Mouse (Mus musculus): ENCODE measurements around the gene Khk.
A peak's percentile ranks its signal among the peaks of the same experiment; 100 is the strongest.
"Not testable (repeated sequence)": the region's sequence is repeated elsewhere in the genome, so short reads cannot be mapped to it uniquely, and the experiment has no call there.

Khk gene

GRCm38 (mm10) chr5:30921256-30922033 lies at the start of gene Khk:
Gene Khk (plus strand): TSS chr5:30921431.
- DNase-seq (ENCODE audit: low spot score) = peak; percentile 95

DNA sequence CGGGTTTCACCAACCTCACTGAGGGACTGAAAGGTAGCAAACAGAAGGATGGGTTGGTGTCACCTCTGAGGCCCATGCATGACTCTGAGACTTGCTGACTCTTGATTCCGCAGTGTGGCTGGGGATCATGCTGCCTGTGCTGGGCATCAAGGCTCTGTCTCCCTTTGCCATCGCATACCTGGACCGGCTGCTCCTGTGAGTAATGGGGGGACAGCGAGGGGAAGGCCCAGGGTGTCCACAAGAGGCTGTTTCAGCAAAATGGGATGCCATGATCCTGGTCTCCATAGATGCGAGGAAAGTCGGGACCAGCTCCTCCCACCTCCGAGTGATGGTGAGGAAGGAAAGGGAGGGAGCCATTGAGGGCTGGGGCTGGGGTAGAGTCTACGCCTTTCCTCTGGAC lies 48.7 kb upstream of the Khk start:
- no peak for DNase-seq (ENCODE audit: low spot score)

- no peak for DNase-seq (ENCODE audit: low spot score)
These were observed 46.9 kb upstream of the Khk start for GRCm38 (mm10) chr5:30874365-30874764.

GRCm38 (mm10) chr5:30878616-30879015 lies 42.6 kb upstream of the Khk start:
- DNase-seq (ENCODE audit: low spot score) = no peak

GRCm38 (mm10) chr5:30879347-30879943 lies 41.8 kb upstream of the Khk start:
- DNase-seq (ENCODE audit: low spot score) = no peak

DNA sequence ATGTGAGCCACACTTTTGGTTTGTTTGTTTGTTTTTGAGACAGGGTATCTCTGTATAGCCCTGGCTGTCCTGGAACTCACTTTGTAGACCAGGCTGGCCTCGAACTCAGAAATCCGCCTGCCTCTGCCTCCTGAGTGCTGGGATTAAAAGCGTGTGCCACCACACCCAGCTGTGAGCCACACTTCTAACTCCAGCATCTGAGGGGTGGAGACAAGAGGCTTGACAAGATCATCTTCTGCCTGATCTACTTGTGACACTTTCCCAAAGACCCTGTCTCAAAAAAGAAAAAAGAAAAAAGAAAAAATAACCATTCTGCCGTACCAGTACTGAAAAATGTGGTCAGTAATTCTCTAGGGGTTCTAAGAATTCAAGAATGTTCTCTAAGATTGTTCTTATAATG lies 39.4 kb upstream of the Khk start:
- DNase-seq (ENCODE audit: low spot score) = not testable (repeated sequence)

- no peak for DNase-seq (ENCODE audit: low spot score)
These were observed 35.0 kb upstream of the Khk start for GRCm38 (mm10) chr5:30886209-30886608.

DNA sequence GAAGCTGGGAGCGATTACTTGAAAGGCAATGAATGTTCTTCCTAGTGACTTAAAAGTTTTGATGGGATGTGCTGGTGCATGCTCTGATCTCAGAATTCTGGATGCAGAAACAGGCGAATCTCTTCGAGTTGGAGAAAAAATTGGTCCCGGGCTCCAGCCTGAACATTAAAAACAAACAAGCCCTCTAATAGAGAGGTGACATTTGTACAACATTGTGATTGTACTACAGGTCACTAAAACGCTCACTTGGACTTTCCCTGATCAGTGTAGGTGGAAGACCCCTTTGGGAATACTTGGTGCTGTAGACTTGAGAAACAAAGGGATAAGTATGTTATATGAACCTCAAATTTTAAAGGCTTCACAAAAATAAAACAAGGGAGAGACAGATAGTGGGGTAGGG lies 34.5 kb upstream of the Khk start:
- DNase-seq (ENCODE audit: low spot score) = no peak

GRCm38 (mm10) chr5:30887331-30887761 lies 33.9 kb upstream of the Khk start:
- DNase-seq (ENCODE audit: low spot score) = peak; percentile 92

GRCm38 (mm10) chr5:30887858-30888336 lies 33.3 kb upstream of the Khk start:
- DNase-seq (ENCODE audit: low spot score) = peak; percentile 96

- peak; percentile 98 for DNase-seq (ENCODE audit: low spot score)
These were observed 32.7 kb upstream of the Khk start, which contains the start of gene Agbl5 for GRCm38 (mm10) chr5:30888337-30889087. Gene Agbl5 (plus strand): TSS chr5:30888694.

GRCm38 (mm10) chr5:30889088-30889754 lies 32.0 kb upstream of the Khk start:
- DNase-seq (ENCODE audit: low spot score) = peak; percentile 98

DNA sequence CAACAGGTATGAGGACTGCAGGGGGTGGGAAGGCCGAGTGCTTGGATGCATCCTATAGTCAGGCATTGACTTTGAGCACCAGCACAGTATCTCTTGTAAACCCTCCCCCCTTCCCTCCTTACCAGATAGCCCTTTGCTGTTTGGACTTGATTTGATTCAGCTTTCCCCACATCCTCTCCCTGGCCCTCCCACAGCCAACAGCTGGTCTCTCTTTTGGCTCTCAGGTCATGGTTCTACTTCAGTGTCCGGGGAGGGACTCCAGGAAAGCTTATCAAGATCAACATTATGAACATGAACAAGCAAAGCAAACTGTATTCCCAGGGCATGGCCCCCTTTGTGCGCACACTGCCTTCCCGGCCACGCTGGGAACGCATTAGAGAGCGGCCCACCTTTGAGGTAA lies 30.9 kb upstream of the Khk start:
- DNase-seq (ENCODE audit: low spot score) = no peak

DNA sequence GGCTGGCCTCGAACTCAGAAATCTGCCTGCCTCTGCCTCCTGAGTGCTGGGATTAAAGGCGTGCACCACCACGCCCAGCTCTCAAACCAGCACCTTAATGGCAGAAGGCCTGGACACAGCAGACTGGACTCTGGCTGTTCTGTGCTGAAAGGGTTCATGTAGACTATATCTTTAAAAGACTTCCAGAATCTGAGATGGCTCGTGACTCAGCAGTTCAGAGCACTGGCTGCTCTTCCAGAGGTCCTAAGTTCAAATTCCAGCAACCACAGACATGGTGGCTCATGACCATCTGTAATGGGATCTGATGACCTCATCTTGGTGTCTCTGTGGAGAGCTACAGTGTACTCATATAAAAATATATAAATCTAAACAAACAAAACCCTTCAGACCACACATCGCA lies 19.4 kb upstream of the Khk start:
- DNase-seq (ENCODE audit: low spot score) = peak; percentile 64

DNA sequence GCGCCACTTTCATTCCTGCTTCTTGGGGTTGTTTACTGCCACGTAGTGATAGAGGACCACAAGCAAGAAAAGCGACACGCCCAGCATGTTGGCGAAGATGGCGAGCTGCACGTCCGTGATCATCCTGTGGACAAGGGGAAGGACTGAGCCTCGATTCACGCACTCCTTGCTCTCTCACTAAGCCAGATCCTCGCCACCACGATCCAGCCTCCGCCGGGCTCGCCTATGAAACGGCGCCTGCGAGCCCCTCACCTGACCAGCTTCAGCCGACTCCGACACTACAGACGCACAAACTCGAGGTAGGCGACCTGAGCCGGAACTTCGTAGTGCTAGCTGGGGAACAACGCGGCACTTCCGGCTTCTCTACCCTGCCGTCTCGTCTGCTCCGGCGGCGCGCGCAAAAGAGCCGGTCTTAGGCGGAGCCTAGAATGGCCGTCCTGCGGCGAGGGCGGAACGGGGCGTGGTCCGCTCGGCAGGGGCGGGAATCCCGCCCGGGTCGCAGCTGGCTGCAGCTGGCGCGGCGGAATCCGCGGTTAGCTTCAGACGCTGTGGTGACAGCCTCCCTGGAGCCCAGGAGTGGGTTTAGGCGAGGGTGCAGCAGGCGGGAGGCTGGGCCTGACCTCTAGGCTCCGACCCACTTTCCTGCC lies 13.7 kb upstream of the Khk start, which contains the start of gene Ost4:
Ost4 (minus strand) TSS at position 376 of the 647 bp plus-strand sequence.
- DNase-seq (ENCODE audit: low spot score) = peak; percentile 98

GRCm38 (mm10) chr5:30908426-30909299 lies 12.6 kb upstream of the Khk start:
- peak; percentile 57 for DNase-seq (ENCODE audit: low spot score)

DNA sequence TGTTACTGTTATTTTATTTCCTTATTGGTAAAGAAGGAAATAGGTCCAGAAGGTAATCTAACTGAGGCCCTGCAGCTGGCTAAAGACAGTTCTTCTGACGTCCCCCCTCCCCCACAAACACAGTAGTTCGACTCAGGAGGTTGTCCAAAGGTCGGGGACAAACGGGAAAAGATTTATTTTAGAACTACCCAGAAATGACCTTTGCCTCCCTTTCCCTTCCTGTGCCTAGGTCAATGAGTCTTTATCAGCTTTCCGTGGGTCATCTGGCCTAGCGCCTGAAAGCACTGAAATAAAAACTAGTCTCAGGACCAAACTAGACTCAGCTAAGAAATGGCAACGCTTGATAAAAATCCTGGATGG lies 12.0 kb upstream of the Khk start:
- peak; percentile 85 for DNase-seq (ENCODE audit: low spot score)

- DNase-seq (ENCODE audit: low spot score) = no peak
These were observed 11.4 kb upstream of the Khk start for GRCm38 (mm10) chr5:30909863-30910262.

DNA sequence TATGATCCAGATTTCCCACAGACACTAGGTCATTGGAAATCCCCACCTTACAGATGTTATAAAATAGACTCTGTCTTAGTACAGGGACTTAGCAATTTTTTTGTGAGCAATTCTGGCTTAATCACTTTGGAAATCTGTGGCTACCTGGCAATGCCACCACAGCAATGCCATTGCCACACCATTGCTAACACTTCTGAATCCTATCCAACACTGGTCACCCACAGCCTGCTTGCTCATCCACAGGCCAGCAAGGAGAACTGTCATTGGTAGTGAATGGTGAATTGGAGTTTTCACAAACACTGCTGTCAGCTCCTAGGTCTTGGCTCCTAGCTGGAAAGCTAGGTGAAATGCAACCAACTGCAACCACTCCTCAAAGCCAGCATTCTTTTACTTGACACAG lies 10.8 kb upstream of the Khk start:
- no peak for DNase-seq (ENCODE audit: low spot score)

DNA sequence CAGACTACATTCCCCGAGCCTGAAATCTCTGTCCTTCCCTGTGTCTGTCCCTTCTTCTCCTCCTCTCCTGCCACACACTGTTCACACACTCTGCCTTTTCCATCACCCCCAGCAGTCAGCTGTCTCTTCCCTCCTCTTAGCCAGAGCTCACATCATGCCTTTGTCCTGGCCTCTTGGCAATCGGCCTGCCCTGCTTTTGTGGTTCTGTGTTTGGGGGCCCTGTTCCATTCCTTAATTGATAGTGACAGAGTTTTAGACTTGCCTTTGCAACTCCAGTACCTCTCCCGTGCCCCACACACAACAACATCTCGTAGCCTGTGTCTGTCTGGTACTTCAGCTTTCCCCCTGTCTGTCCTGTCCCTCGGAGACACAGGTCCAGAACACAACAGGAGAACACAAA lies 9.1 kb upstream of the Khk start:
- DNase-seq (ENCODE audit: low spot score) = no peak

Data from yolk sac, embryonic 10.5 days (tissue).